Mouse (Mus musculus): ENCODE measurements around the gene Cntnap1.

- TF ChIP-seq POLR2A (IDR thresholded peaks at IDR 0.05; ENCODE audit: borderline replicate concordance, insufficient read depth, low read length) (no peak), CTCF (IDR thresholded peaks at IDR 0.05; ENCODE audit: borderline replicate concordance, insufficient read depth, low read depth, low read length) (no peak)
Measured at GRCm38 (mm10) chr11:101181961-101182360, 11.6 kb downstream of the Cntnap1 start.

All from cerebellum, adult 2 months (tissue).